Comparison of ENCODE assay signal across 9 mouse cellular contexts in genomic region chr4:137739151-137739923, GRCm38 (mm10). TPM values are rescaled to one million over a fixed set of nuclear protein-coding genes. Genes with fewer than 3 reads are reported as not detected.
DNase-seq lines count a peak whose midpoint lies in the region; ATAC-seq and TF ChIP-seq lines count a peak whose summit lies in the region.
"Had no signal": no experiment of that assay in that cellular context is flagged by ENCODE, and none has a peak within 500 bp of the region (broad histone marks: within the 10 kb centered on the region; RNA-seq: fewer than 3 reads in every experiment).

No protein-coding gene starts in this region.

- no peaks in the 10 kb centered on the region for H3K9me3 ChIP-seq in lung, postnatal 0 days (ENCODE audit: low read length)
- H3K9me3 ChIP-seq: megakaryocyte, embryonic 14.5 days had no signal

- no peaks in the 10 kb centered on the region for H3K27me3 ChIP-seq in lung, postnatal 0 days (replicated peaks; ENCODE audit: insufficient read depth, low read length)

- H3K36me3 ChIP-seq in lung, postnatal 0 days (ENCODE audit: insufficient read depth, low read length), result no peaks in the 10 kb centered on the region

- no peak overlapping the region for H3K4me3 ChIP-seq in lung, postnatal 0 days (ENCODE audit: low read depth, low read length)
- H3K4me3 ChIP-seq: megakaryocyte, embryonic 14.5 days had no signal

- no peak for TF ChIP-seq EP300 in lung, postnatal 0 days (IDR thresholded peaks at IDR 0.05)

- no peak overlapping the region for H3K9ac ChIP-seq in lung, postnatal 0 days (replicated peaks; ENCODE audit: low read depth)

- H3K27ac ChIP-seq in lung, postnatal 0 days (ENCODE audit: low read length), result no peak overlapping the region

- ATAC-seq in lung, postnatal 0 days, result peak; percentile 47; the same call in 1 of the 2 replicates

- intact Hi-C loops in left cerebral cortex, postnatal 10 days (cut with DNase I), result loop anchor here (5.0 kb wide), 1 partner anchor 208 kb away; no protein-coding TSS in a partner anchor

- H3K4me2 ChIP-seq in lung, postnatal 0 days (replicated peaks; ENCODE audit: low read depth, low read length), result no peak overlapping the region

- H3K4me1 ChIP-seq in lung, postnatal 0 days (ENCODE audit: insufficient read depth, low read depth, low read length), result 0 out of 2 replicates have a peak, but pooled peaks cover 3% of the 10 kb centered on the region

- peak; percentile 41 to 51 for DNase-seq in right cerebral cortex, adult 2 months (ENCODE audit: low spot score in 2 of 2)
- no peak for DNase-seq in right cerebral cortex, adult 18-20 months
- peak; percentile 57 for DNase-seq in embryo, embryonic 9.5 days (ENCODE audit: extremely low spot score)
- peak; percentile 62 for DNase-seq in hindlimb bud, embryonic 11.5 days (ENCODE audit: extremely low spot score, low read depth, low spot score)
- DNase-seq in lung, postnatal 0 days (ENCODE audit: low spot score), result peak; percentile 64
- peak; percentile 83 for DNase-seq in retina, postnatal 1 day
- no peak for DNase-seq in ovary, postnatal 36 days (ENCODE audit: low spot score)
- DNase-seq in left cerebral cortex, postnatal 10 days (ENCODE audit: extremely low spot score in 1 of 2, low spot score in 2 of 2), result no peak

- TF ChIP-seq CTCF in lung, postnatal 0 days (IDR thresholded peaks at IDR 0.05), result no peak

- WGBS in lung, postnatal 0 days, result 54% methylated on average over 9 of the region's 9 CpGs

RNA-seq across cellular contexts. Expression of gene Alpl, which starts 56.8 kb away (rescaled TPM):
- 2.2 and 3.0 TPM in 2 replicates for polyA plus RNA-seq in lung, postnatal 0 days (2015; fragmentation: Nextera tagmentation; extraction: Ambion mirVana)
- total RNA-seq in left cerebral cortex, postnatal 10 days (2021), result 1 to 10 TPM; 7.4 to 8.8 TPM

Comparison
In these comparisons a context has a peak if more than half of its experiments do, and no peak if none do; other contexts are left out.
1. DNase-seq: peak in right cerebral cortex, adult 2 months (2 of 2), embryo, embryonic 9.5 days (single experiment), hindlimb bud, embryonic 11.5 days (single experiment), lung, postnatal 0 days (single experiment) and retina, postnatal 1 day (single experiment); none in right cerebral cortex, adult 18-20 months (single experiment), ovary, postnatal 36 days (single experiment) and left cerebral cortex, postnatal 10 days (0 of 2).